Mouse (Mus musculus): ENCODE results near the gene Isg20. TPM values are rescaled to one million over a fixed set of nuclear protein-coding genes. Genes with fewer than 3 reads are reported as not detected.
A peak's percentile ranks its signal among the peaks of the same experiment; 100 is the strongest.

The Isg20 gene
- total RNA-seq, 4 experiments from 2014 or later, result 0.56 to 0.83 (median 0.72) TPM

DNA sequence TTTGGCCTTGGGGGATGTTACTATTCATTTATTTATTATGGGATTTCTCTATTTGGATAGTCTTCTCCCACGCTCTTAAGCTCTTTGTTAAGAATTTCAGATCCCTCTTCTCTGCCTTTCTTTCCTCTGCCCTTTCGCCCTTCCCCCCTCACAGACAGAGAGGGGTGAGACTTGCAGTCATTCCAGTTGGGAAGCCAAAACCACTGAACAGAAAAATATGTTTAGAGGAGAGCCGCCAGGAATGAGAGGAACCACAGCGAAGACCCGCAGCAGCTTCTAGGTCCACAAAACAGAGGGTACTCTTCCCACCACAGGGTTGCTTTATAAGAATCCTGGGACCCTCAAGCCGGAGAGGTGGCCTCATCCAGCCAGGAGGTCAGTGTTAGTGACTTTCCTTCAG is 41.4 kb downstream of the Isg20 start:
- no peak for DNase-seq (ENCODE audit: low spot score in 2 of 2)

DNA sequence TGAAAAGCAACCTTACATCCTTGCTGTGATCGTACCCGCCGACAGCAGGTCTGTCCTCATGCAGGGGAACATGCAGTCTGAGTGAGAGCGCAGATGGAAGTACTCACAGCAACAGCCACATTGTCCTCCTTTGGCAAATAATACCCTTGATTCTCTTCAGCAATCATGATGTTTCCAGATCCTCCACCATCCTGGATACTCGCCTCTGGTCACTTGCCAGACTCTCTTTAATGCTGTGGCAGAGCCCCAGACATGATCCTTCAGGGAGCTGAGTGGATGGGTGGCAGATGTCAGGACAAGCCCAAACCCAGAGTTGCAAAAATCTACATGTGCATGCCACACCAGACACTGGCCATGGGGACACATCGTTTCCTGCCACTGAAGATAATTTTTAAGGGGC is 41.9 kb downstream of the Isg20 start:
- DNase-seq (ENCODE audit: low spot score in 2 of 2), result no peak

DNA sequence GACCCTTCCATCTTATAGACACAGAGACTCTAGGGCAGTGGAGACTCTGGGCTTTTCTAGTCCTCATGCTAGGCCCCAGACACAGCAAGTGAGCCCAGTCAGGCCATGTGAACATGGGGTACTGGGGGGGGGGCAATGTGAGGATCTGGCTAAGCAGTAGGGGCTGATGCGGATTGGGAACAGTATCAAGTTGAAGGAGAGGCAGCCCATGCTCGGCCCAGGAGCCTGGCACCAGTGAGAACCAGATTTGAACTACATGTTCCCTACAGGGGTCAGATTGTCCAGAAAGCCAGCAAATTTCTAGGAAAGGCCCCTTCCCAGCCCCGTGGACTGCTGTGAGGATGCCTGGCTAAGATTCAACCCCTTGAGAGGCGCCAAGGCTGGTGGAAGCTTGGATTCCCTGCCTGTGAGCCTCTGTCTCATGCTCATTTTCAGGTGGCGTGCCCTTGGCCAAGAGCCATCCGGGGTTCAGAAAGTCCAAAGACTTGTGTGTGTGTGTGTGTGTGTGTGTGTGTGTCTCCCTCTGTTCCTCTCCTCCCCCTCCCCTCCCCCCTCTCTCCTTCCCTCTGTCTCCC is 45.4 kb downstream of the Isg20 start:
- DNase-seq (ENCODE audit: low spot score in 2 of 2), result no peak

DNA sequence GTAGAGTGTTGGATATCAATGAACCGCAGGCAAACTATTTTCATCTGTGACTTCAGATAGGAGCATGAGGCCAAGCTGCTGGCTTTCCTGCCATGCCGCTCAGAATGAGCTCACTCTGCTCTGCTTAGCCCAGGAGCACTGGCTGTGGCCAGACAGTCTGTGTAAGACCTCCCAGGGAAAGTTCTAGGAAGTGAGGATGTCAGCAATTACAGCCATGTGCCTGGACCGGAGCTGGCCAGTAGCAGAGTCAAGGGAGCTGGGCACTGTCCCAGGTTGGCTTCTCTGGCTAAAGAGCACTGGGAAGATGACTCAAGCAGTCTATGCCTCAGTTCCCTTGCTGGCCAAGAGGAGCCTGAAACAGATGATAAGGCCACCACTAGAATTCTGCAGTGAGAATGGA is 50.7 kb downstream of the Isg20 start:
- peak in 1 of 2 experiments; percentile 13 for DNase-seq (ENCODE audit: low spot score in 2 of 2)

Small RNA genes within 50 kb of the gene (microRNA-seq; reads per million reads assigned to microRNA genes)
- gene Mir7-2, result not detected

Other genes starting within 250 kb of the Isg20 start
- 1 to 10 TPM in 1 of 4 experiments, under 1 TPM in 3; 0.46 to 1.3 (median 0.93) TPM for gene Ntrk3, start 175.4 kb upstream of the Isg20 start, total RNA-seq (2022)
- gene Mrps11, start 130.3 kb upstream of the Isg20 start, total RNA-seq (2022), result 10 to 100 TPM; 26.4 to 34.9 (median 30.2) TPM
- 10 to 100 TPM; 25.3 to 29.7 (median 26.6) TPM for gene Mrpl46, start 129.9 kb upstream of the Isg20 start, total RNA-seq (2022)
- 10 to 100 TPM; 22.8 to 29.3 (median 23.3) TPM for gene Det1, start 66.2 kb upstream of the Isg20 start, total RNA-seq (2022)
- 10 to 100 TPM; 52.4 to 60.0 (median 54.1) TPM for gene Aen, start 17.6 kb upstream of the Isg20 start, total RNA-seq (2022)
- under 1 TPM in 1 of 4 experiments, not detected in 3; 0.05 TPM for gene Acan, start 140.1 kb downstream of the Isg20 start, total RNA-seq (2022)
- under 1 TPM; 0.15 to 0.72 (median 0.29) TPM for gene Hapln3, start 217.6 kb downstream of the Isg20 start, total RNA-seq (2022)
- 10 to 100 TPM; 34.6 to 45.1 (median 38.6) TPM for gene Mfge8, start 235.6 kb downstream of the Isg20 start, total RNA-seq (2022)

Data from gastrocnemius, adult 8-10 months (tissue).